Mouse (Mus musculus): Measurements from ENCODE around the gene Rsad2.

The Rsad2 gene

GRCm38 (mm10) chr12:26401696-26402470 lies 54.4 kb downstream of the Rsad2 start:
- DNase-seq (ENCODE audit: low read depth, low spot score): no peak

GRCm38 (mm10) chr12:26401254-26401653 lies 55.0 kb downstream of the Rsad2 start:
- no peak for DNase-seq (ENCODE audit: low read depth, low spot score)

GRCm38 (mm10) chr12:26400762-26401161 lies 55.5 kb downstream of the Rsad2 start:
- DNase-seq (ENCODE audit: low read depth, low spot score): no peak

GRCm38 (mm10) chr12:26399391-26399790 lies 56.9 kb downstream of the Rsad2 start:
- no peak for DNase-seq (ENCODE audit: low read depth, low spot score)

- no peak for DNase-seq (ENCODE audit: low read depth, low spot score)
Observed at GRCm38 (mm10) chr12:26398597-26398996, 57.7 kb downstream of the Rsad2 start.

GRCm38 (mm10) chr12:26394485-26395470 lies 61.5 kb downstream of the Rsad2 start:
- DNase-seq (ENCODE audit: low read depth, low spot score): no peak

GRCm38 (mm10) chr12:26393291-26393690 lies 63.0 kb downstream of the Rsad2 start:
- DNase-seq (ENCODE audit: low read depth, low spot score): no peak
